Mouse (Mus musculus): ENCODE results near the gene Gm17727.

- TF ChIP-seq TCF12 (IDR thresholded peaks at IDR 0.05; ENCODE audit: insufficient read depth, poor library complexity, severe bottlenecking) (no peak), MYOG (IDR thresholded peaks at IDR 0.05; ENCODE audit: control insufficient read depth in 1 of 3, insufficient read depth in 1 of 3, insufficient read length in 2 of 3, low read depth in 2 of 3) (no peak), MYOD1 (IDR thresholded peaks at IDR 0.05; ENCODE audit: control insufficient read depth in 1 of 3, insufficient read length in 2 of 3, low read depth in 2 of 3) (no peak), POLR2A (IDR thresholded peaks at IDR 0.05; ENCODE audit: insufficient read length, low read depth) (no peak)
These were observed 37.2 kb downstream of the Gm17727 start, which contains the start of gene Gm17677 for GRCm38 (mm10) chr9:35740749-35741148.
